Mouse (Mus musculus) C2C12 (cell line): ENCODE results near the gene Mlana. TPM values are rescaled to one million over a fixed set of nuclear protein-coding genes. Genes with fewer than 3 reads are reported as not detected.

Experiments
- H3K27me3 ChIP-seq: one replicate; pipeline ENCODE4 v1.6.1; 2011; ENCODE audit not compliant: control insufficient read depth, insufficient read depth, insufficient read length
- H3K36me3 ChIP-seq: one replicate; pipeline ENCODE4 v1.6.1; 2011; ENCODE audit not compliant: control insufficient read depth, insufficient read depth
- H3K4me3 ChIP-seq: one replicate; pipeline ENCODE4 v1.5.1; 2011; ENCODE audit warnings: mild to moderate bottlenecking, control low read depth; ENCODE audit not compliant: poor library complexity, insufficient read depth, severe bottlenecking
- H3K79me2 ChIP-seq: one replicate; pipeline ENCODE4 v1.6.1; 2011; ENCODE audit not compliant: control insufficient read depth, insufficient read depth
- H3K79me3 ChIP-seq: one replicate; pipeline ENCODE4 v1.6.1; 2011; ENCODE audit warnings: low read depth, control low read depth
- H3ac ChIP-seq: one replicate; pipeline ENCODE3; 2011; ENCODE audit warnings: low read depth; ENCODE audit not compliant: control insufficient read depth, insufficient read length
- CEBPB ChIP-seq: IDR thresholded peaks from one replicate; pipeline ENCODE4 v1.6.1; 2011; ENCODE audit warnings: low read depth, mild to moderate bottlenecking, control low read depth, moderate library complexity
- CTCF ChIP-seq: IDR thresholded peaks from one replicate; pipeline ENCODE4 v1.5.1; 2011; ENCODE audit not compliant: control insufficient read depth, insufficient read depth, insufficient read length
- FOSL1 ChIP-seq: IDR thresholded peaks from one replicate; pipeline ENCODE4 v1.8.0; 2011; ENCODE audit warnings: mild to moderate bottlenecking, low read length; ENCODE audit not compliant: poor library complexity, insufficient read depth, severe bottlenecking
- MAX ChIP-seq: IDR thresholded peaks from one replicate; pipeline ENCODE4 v1.6.1; 2011; ENCODE audit warnings: mild to moderate bottlenecking, control low read depth
- MYOD1 ChIP-seq: IDR thresholded peaks from one replicate; pipeline ENCODE4 v1.6.1; 2011; ENCODE audit warnings: low read depth; ENCODE audit not compliant: control insufficient read depth, insufficient read length
- MYOG ChIP-seq: IDR thresholded peaks from one replicate; pipeline ENCODE4 v1.6.1; 2011; ENCODE audit not compliant: control insufficient read depth, insufficient read length; ENCODE audit errors: extremely low read depth
- USF1 ChIP-seq: IDR thresholded peaks from one replicate; pipeline ENCODE4 v1.6.1; 2011; ENCODE audit warnings: low read depth, mild to moderate bottlenecking, control low read depth, moderate library complexity
- polyA plus RNA-seq: library from polyadenylated mRNA; unstranded; fragments of >200 nt; fragmentation: generic; extraction: Trizol; gene quantifications from one replicate; pipeline ENCODE4 v1.2.1, GENCODE M21; 2012; ENCODE audit warnings: missing spikeins

Mlana gene
- polyA plus RNA-seq, 1 experiment, result not detected

- Histone ChIP-seq H3K27me3 (no peaks in the 10 kb centered on the region), H3K79me3 (no peaks in the 10 kb centered on the region), H3K36me3 (no peaks in the 10 kb centered on the region), H3K4me3 (no peak overlapping the region), H3K79me2 (no peaks in the 10 kb centered on the region), H3ac (no peak overlapping the region)
- no peak for TF ChIP-seq USF1
- TF ChIP-seq CEBPB, result no peak
- TF ChIP-seq MAX, result no peak
- no peak for TF ChIP-seq MYOG
- no peak for TF ChIP-seq FOSL1
- no peak for TF ChIP-seq CTCF
- no peak for TF ChIP-seq MYOD1
These were observed 43.0 kb downstream of the Mlana start for GRCm38 (mm10) chr19:29740661-29741060.

GRCm38 (mm10) chr19:29743531-29743930, 45.9 kb downstream of the Mlana start:
- no peaks in the 10 kb centered on the region for H3K79me2 ChIP-seq
- H3K4me3 ChIP-seq, result no peak overlapping the region
- H3ac ChIP-seq, result no peak overlapping the region
- no peaks in the 10 kb centered on the region for H3K79me3 ChIP-seq
- H3K27me3 ChIP-seq, result no peaks in the 10 kb centered on the region
- no peaks in the 10 kb centered on the region for H3K36me3 ChIP-seq
- TF ChIP-seq CEBPB (no peak), MAX (no peak), MYOD1 (no peak), CTCF (no peak), MYOG (no peak), FOSL1 (no peak), USF1 (no peak)

GRCm38 (mm10) chr19:29750994-29751393, 53.4 kb downstream of the Mlana start:
- Histone ChIP-seq H3K27me3 (no peaks in the 10 kb centered on the region), H3K36me3 (no peaks in the 10 kb centered on the region), H3K79me2 (no peaks in the 10 kb centered on the region), H3K4me3 (no peak overlapping the region), H3ac (no peak overlapping the region), H3K79me3 (no peaks in the 10 kb centered on the region)
- no peak for TF ChIP-seq CEBPB
- no peak for TF ChIP-seq CTCF
- no peak for TF ChIP-seq MAX
- TF ChIP-seq USF1, result no peak
- TF ChIP-seq MYOG, result no peak
- TF ChIP-seq MYOD1, result no peak
- TF ChIP-seq FOSL1, result no peak

- Histone ChIP-seq H3ac (no peak overlapping the region), H3K36me3 (no peaks in the 10 kb centered on the region), H3K79me2 (no peaks in the 10 kb centered on the region), H3K27me3 (no peaks in the 10 kb centered on the region), H3K4me3 (no peak overlapping the region), H3K79me3 (no peaks in the 10 kb centered on the region)
- TF ChIP-seq USF1 (no peak), FOSL1 (no peak), MAX (no peak), MYOG (no peak), CEBPB (no peak), MYOD1 (no peak), CTCF (no peak)
These were observed 56.3 kb downstream of the Mlana start for GRCm38 (mm10) chr19:29753939-29754338.

Other genes starting within 250 kb of the Mlana start
- gene Ric1, start 175.5 kb upstream of the Mlana start, polyA plus RNA-seq, result 4.3 TPM
- 8.8 TPM for gene Ermp1, start 49.4 kb upstream of the Mlana start, polyA plus RNA-seq
- 2.3 TPM for gene 9930021J03Rik, start 108.2 kb downstream of the Mlana start, polyA plus RNA-seq
- 1.2 TPM for gene Ranbp6, start 115.2 kb downstream of the Mlana start, polyA plus RNA-seq
- gene Il33, start 227.3 kb downstream of the Mlana start, polyA plus RNA-seq, result 1.2 TPM